Comparison of ENCODE assay signal across 12 mouse cellular contexts in the genomic region with DNA sequence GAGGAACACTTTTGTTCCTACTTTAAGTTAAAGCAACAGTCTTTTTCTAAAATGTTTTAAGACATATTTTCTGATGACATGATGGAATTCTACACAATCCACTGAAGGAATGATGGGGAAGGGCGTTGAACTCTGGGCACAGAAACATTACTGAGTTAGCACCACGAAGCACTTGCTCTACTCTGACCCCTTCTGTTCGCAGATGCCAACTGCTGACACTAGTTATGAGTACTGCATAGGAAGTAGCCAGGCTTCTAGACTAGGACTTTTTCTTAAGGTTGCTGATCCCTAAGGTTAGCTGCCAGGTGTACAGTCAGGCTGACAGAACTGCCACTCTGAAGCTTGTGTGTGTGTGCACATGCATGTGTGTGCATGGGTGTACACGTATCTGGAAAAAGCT. TPM values are rescaled to one million over a fixed set of nuclear protein-coding genes. Genes with fewer than 3 reads are reported as not detected.
DNase-seq lines count a peak whose midpoint lies in the region; ATAC-seq and TF ChIP-seq lines count a peak whose summit lies in the region.
"Had no signal": no experiment of that assay in that cellular context is flagged by ENCODE, and none has a peak within 500 bp of the region (broad histone marks: within the 10 kb centered on the region; RNA-seq: fewer than 3 reads in every experiment).

No protein-coding gene starts in this region.

- H3K4me2 ChIP-seq in lung, postnatal 0 days (replicated peaks; ENCODE audit: low read depth, low read length): no peak overlapping the region
- no peak overlapping the region for H3K4me2 ChIP-seq in liver, postnatal 0 days (ENCODE audit: low read depth, low read length)
- H3K4me2 ChIP-seq: neural tube, embryonic 13.5 days had no signal

- peaks cover 45% of the 10 kb centered on the region for H3K36me3 ChIP-seq in lung, postnatal 0 days (ENCODE audit: insufficient read depth, low read length)
- H3K36me3 ChIP-seq in liver, postnatal 0 days (replicated peaks; ENCODE audit: insufficient read depth, low read length): peaks cover 92% of the 10 kb centered on the region

- no peak for TF ChIP-seq EP300 in lung, postnatal 0 days (IDR thresholded peaks at IDR 0.05)
- TF ChIP-seq EP300 in liver, postnatal 0 days (IDR thresholded peaks at IDR 0.05; ENCODE audit: low read depth): no peak

- no peaks in the 10 kb centered on the region for H3K27me3 ChIP-seq in lung, postnatal 0 days (replicated peaks; ENCODE audit: insufficient read depth, low read length)
- H3K27me3 ChIP-seq in liver, postnatal 0 days (ENCODE audit: insufficient read depth, low read length): no peaks in the 10 kb centered on the region
- H3K27me3 ChIP-seq: neural tube, embryonic 13.5 days had no signal

- H3K4me1 ChIP-seq in lung, postnatal 0 days (ENCODE audit: insufficient read depth, low read depth, low read length): peaks cover 7% of the 10 kb centered on the region; the same call in 1 of the 2 replicates
- H3K4me1 ChIP-seq in liver, postnatal 0 days (ENCODE audit: insufficient read depth): peaks cover 10% of the 10 kb centered on the region; the same call in 1 of the 2 replicates
- H3K4me1 ChIP-seq: heart, embryonic 10.5 days; neural tube, embryonic 13.5 days had no signal

- no peak overlapping the region for H3K27ac ChIP-seq in lung, postnatal 0 days (ENCODE audit: low read length)
- no peak overlapping the region for H3K27ac ChIP-seq in liver, postnatal 0 days (ENCODE audit: low read depth)
- H3K27ac ChIP-seq: heart, embryonic 10.5 days; neural tube, embryonic 13.5 days had no signal

- WGBS in lung, postnatal 0 days: 76% methylated on average over 4 of the region's 4 CpGs
- WGBS in liver, postnatal 0 days (ENCODE audit: insufficient replicate concordance): 82% methylated on average over 4 of the region's 4 CpGs

- DNase-seq in lung, postnatal 0 days (ENCODE audit: low spot score): peak; percentile 48
- DNase-seq in lung, postnatal 36 days: no peak
- DNase-seq in ES-CJ7 (ENCODE audit: low read depth, low spot score): peak; percentile 46
- peak; percentile 49 for DNase-seq in adipocyte (ENCODE audit: low spot score)
- DNase-seq in liver, postnatal 0 days: no peak
- DNase-seq in right cerebral cortex, postnatal 25 days: no peak
- DNase-seq: adrenal gland, adult 8-10 months; cerebellum, postnatal 25 days had no signal

- peak; percentile 62 for TF ChIP-seq CTCF in lung, postnatal 0 days (IDR thresholded peaks at IDR 0.05)
- TF ChIP-seq CTCF in liver, postnatal 0 days (IDR thresholded peaks at IDR 0.05; ENCODE audit: low read depth): peak; percentile 60

- no peak overlapping the region for H3K9ac ChIP-seq in lung, postnatal 0 days (replicated peaks; ENCODE audit: low read depth)
- H3K9ac ChIP-seq in liver, postnatal 0 days (replicated peaks): no peak overlapping the region
- H3K9ac ChIP-seq: neural tube, embryonic 13.5 days had no signal

- H3K4me3 ChIP-seq in lung, postnatal 0 days (ENCODE audit: low read depth, low read length): no peak overlapping the region
- H3K4me3 ChIP-seq in liver, postnatal 0 days (ENCODE audit: low read depth, low read length): no peak overlapping the region
- H3K4me3 ChIP-seq: heart, embryonic 10.5 days; neural tube, embryonic 13.5 days had no signal

- ATAC-seq in lung, postnatal 0 days: peak; percentile 16; the same call in 1 of the 2 replicates
- peak; percentile 30; the same call in 1 of the 2 replicates for ATAC-seq in liver, postnatal 0 days
- ATAC-seq in frontal cortex, adult (ENCODE audit: low TSS enrichment): no peak

- H3K9me3 ChIP-seq in lung, postnatal 0 days (ENCODE audit: low read length): no peaks in the 10 kb centered on the region
- no peaks in the 10 kb centered on the region for H3K9me3 ChIP-seq in liver, postnatal 0 days (ENCODE audit: low read length)
- H3K9me3 ChIP-seq: heart, embryonic 10.5 days; neural tube, embryonic 13.5 days had no signal

RNA-seq across cellular contexts. Expression of a gene that starts 2.8 kb away (rescaled TPM):
- not detected in 2 replicates for polyA plus RNA-seq in lung, postnatal 0 days (2015; fragmentation: Nextera tagmentation; extraction: Ambion mirVana)
- not detected in 2 replicates for polyA plus RNA-seq in liver, postnatal 0 days (2015; fragmentation: Nextera tagmentation; extraction: Ambion mirVana)
- polyA plus RNA-seq: heart, embryonic 10.5 days; intestine, embryonic 14.5 days; neural tube, embryonic 13.5 days had no signal

RNA-seq across cellular contexts. Expression of a gene that starts 9.6 kb away (rescaled TPM):
- polyA plus RNA-seq in lung, postnatal 0 days (2015; fragmentation: Nextera tagmentation; extraction: Ambion mirVana): 131 and 135 TPM in 2 replicates
- polyA plus RNA-seq in liver, postnatal 0 days (2015; fragmentation: Nextera tagmentation; extraction: Ambion mirVana): 135 and 137 TPM in 2 replicates

RNA-seq across cellular contexts. Expression of a gene that starts 32.7 kb away (rescaled TPM):
- polyA plus RNA-seq in lung, postnatal 0 days (2015; fragmentation: Nextera tagmentation; extraction: Ambion mirVana): 0.05 and 0.18 TPM in 2 replicates
- polyA plus RNA-seq in liver, postnatal 0 days (2015; fragmentation: Nextera tagmentation; extraction: Ambion mirVana): not detected in 2 replicates
- polyA plus RNA-seq: heart, embryonic 10.5 days; intestine, embryonic 14.5 days had no signal

RNA-seq across cellular contexts. Expression of a gene that starts 43.7 kb away (rescaled TPM):
- polyA plus RNA-seq in lung, postnatal 0 days (2015; fragmentation: Nextera tagmentation; extraction: Ambion mirVana): 41.5 and 50.4 TPM in 2 replicates
- 33.8 and 37.6 TPM in 2 replicates for polyA plus RNA-seq in liver, postnatal 0 days (2015; fragmentation: Nextera tagmentation; extraction: Ambion mirVana)

RNA-seq across cellular contexts. Expression of a gene that starts 47.7 kb away (rescaled TPM):
- not detected in 2 replicates for polyA plus RNA-seq in lung, postnatal 0 days (2015; fragmentation: Nextera tagmentation; extraction: Ambion mirVana)
- not detected in 2 replicates for polyA plus RNA-seq in liver, postnatal 0 days (2015; fragmentation: Nextera tagmentation; extraction: Ambion mirVana)
- polyA plus RNA-seq: heart, embryonic 10.5 days; intestine, embryonic 14.5 days; neural tube, embryonic 13.5 days had no signal

Comparison
In these comparisons a context has a peak if more than half of its experiments do, and no peak if none do; other contexts are left out.
1. DNase-seq: peak in lung, postnatal 0 days (single experiment), ES-CJ7 (single experiment) and adipocyte (single experiment); none in lung, postnatal 36 days (single experiment), liver, postnatal 0 days (single experiment) and right cerebral cortex, postnatal 25 days (single experiment).